Mouse (Mus musculus) CH12.LX (cell line): ENCODE results near the gene Padi6. TPM values are rescaled to one million over a fixed set of nuclear protein-coding genes. Genes with fewer than 3 reads are reported as not detected.

Source experiments
- DNase-seq: peaks from one replicate; pipeline ENCODE4 v3.0.0-alpha.2; 2013; ENCODE audit errors: extremely low read depth
- H3K27ac ChIP-seq: 2 replicates; pipeline ENCODE4 v1.5.1; 2012; ENCODE audit warnings: low read depth, mild to moderate bottlenecking, control low read depth, moderate library complexity; ENCODE audit not compliant: insufficient read depth
- H3K27me3 ChIP-seq: replicated peaks from 2 replicates; pipeline ENCODE3; 2012; ENCODE audit warnings: inconsistent platforms
- H3K36me3 ChIP-seq, 2 experiments: replicated peaks in 1 of 2; 2 replicates each; pipeline versions ENCODE3 to v1.6.1; 2012; ENCODE audit warnings: inconsistent platforms in 1 of 2, low read length in 1 of 2, mild to moderate bottlenecking in 1 of 2, mixed read lengths in 1 of 2, moderate library complexity in 1 of 2; ENCODE audit not compliant: control insufficient read depth in 1 of 2, insufficient read depth in 1 of 2
- H3K4me1 ChIP-seq, 2 experiments: 2 replicates each; pipeline ENCODE4 v1.6.1; 2012; ENCODE audit warnings: inconsistent platforms in 1 of 2, moderate library complexity in 1 of 2; ENCODE audit not compliant: insufficient read depth in 2 of 2, control insufficient read depth in 1 of 2
- H3K4me2 ChIP-seq: 2 replicates; pipeline ENCODE4 v1.6.1; 2012; ENCODE audit warnings: low read depth, mild to moderate bottlenecking, control low read depth; ENCODE audit not compliant: poor library complexity, insufficient read depth, severe bottlenecking
- H3K4me3 ChIP-seq, 3 experiments: fragments of 150-350 bp in 1 of 3; sonication (generic) in 1 of 3; replicated peaks in 1 of 3; 2 replicates each; pipeline versions ENCODE3 to v1.5.1; 2011 to 2012; ENCODE audit warnings: low read depth in 2 of 3, low read length in 2 of 3, mild to moderate bottlenecking in 2 of 3, moderate library complexity in 2 of 3, control low read depth in 1 of 3, improper control_type of control experiment in 1 of 3, inconsistent platforms in 1 of 3, mixed read lengths in 1 of 3; ENCODE audit not compliant: poor library complexity in 1 of 3
- H3K79me2 ChIP-seq: replicated peaks from 2 replicates; pipeline ENCODE4 v1.6.1; 2012; ENCODE audit warnings: mild to moderate bottlenecking, moderate library complexity; ENCODE audit not compliant: control insufficient read depth, poor library complexity, insufficient read depth, severe bottlenecking; ENCODE audit errors: extremely low read depth
- H3K9ac ChIP-seq: 2 replicates; pipeline ENCODE4 v1.6.1; 2012; ENCODE audit warnings: low read depth, mild to moderate bottlenecking, control low read depth, moderate library complexity; ENCODE audit not compliant: insufficient read depth
- H3K9me3 ChIP-seq: replicated peaks from 2 replicates; pipeline ENCODE3; 2012; ENCODE audit warnings: low read length, inconsistent platforms, mixed read lengths
- CTCF ChIP-seq, 2 experiments: IDR thresholded peaks in 1 of 2; conservative IDR thresholded peaks in 1 of 2; 2 replicates each; pipeline ENCODE4 v1.5.1; 2011 to 2012; ENCODE audit warnings: low read depth in 2 of 2, low read length in 2 of 2, improper control_type of control experiment in 1 of 2, inconsistent platforms in 1 of 2, mild to moderate bottlenecking in 1 of 2, moderate library complexity in 1 of 2
- HCFC1 ChIP-seq: IDR thresholded peaks from 2 replicates; pipeline ENCODE4 v1.6.1; 2012; ENCODE audit warnings: low read depth, mild to moderate bottlenecking, inconsistent platforms, low read length, improper control_type of control experiment
- JUND ChIP-seq: conservative IDR thresholded peaks from 2 replicates; pipeline ENCODE4 v1.6.1; 2011; ENCODE audit warnings: low read depth, low read length, improper control_type of control experiment
- MAZ ChIP-seq: IDR thresholded peaks from 2 replicates; pipeline ENCODE4 v1.6.1; 2012; ENCODE audit warnings: low read depth, mild to moderate bottlenecking, inconsistent platforms, low read length, improper control_type of control experiment, moderate library complexity
- MXI1 ChIP-seq: IDR thresholded peaks from 2 replicates; pipeline ENCODE4 v1.6.1; 2011; ENCODE audit warnings: mild to moderate bottlenecking, low read depth, low read length, improper control_type of control experiment
- RAD21 ChIP-seq: IDR thresholded peaks from 2 replicates; pipeline ENCODE4 v1.6.1; 2011; ENCODE audit warnings: low read depth, mild to moderate bottlenecking, low read length, improper control_type of control experiment, moderate library complexity
- SMC3 ChIP-seq: IDR thresholded peaks from 2 replicates; pipeline ENCODE4 v1.6.1; 2011; ENCODE audit warnings: low read depth, low read length, improper control_type of control experiment
- UBTF ChIP-seq: IDR thresholded peaks from 2 replicates; pipeline ENCODE4 v1.6.1; 2012; ENCODE audit warnings: low read depth, mild to moderate bottlenecking, inconsistent platforms, low read length, improper control_type of control experiment, moderate library complexity
- USF2 ChIP-seq: conservative IDR thresholded peaks from 2 replicates; pipeline ENCODE4 v1.6.1; 2011; ENCODE audit warnings: low read depth, low read length, improper control_type of control experiment
- ZC3H11A ChIP-seq: IDR thresholded peaks from 2 replicates; pipeline ENCODE4 v1.6.1; 2012; ENCODE audit warnings: low read depth, mild to moderate bottlenecking, inconsistent platforms, low read length, improper control_type of control experiment
- dilution Hi-C: fragments of 300-500 bp; cut with MboI; formaldehyde crosslinking; loops from 2 replicates; pipeline ENCODE4 v1.14.3; 2020; ENCODE audit warnings: low sequenced_read_pairs; ENCODE audit not compliant: extremely low pct_unique_long_range_greater_than_20kb, extremely low pct_ligation_motif_present
- in situ Hi-C: fragments of 300-500 bp; cut with MboI; formaldehyde crosslinking; loops from 3 replicates; pipeline ENCODE4 v1.14.3; 2019; ENCODE audit warnings: low sequenced_read_pairs, low pct_ligation_motif_present, low pct_unique_long_range_greater_than_20kb, mixed read lengths
- polyA plus RNA-seq: library from polyadenylated mRNA; unstranded; fragments of >175 nt; gene quantifications from 2 replicates; pipeline ENCODE4 v1.2.1, GENCODE M21; 2012; ENCODE audit warnings: low read depth; ENCODE audit not compliant: insufficient read length
- total RNA-seq, 2 experiments: library from RNA; depleted of rRNA; stranded (reverse); fragments of 300-350 nt in 1 of 2; fragments of >200 nt in 1 of 2; gene quantifications; 2 replicates each; pipeline ENCODE4 v1.2.3; 2012 to 2014

The Padi6 gene
- total and polyA plus RNA-seq, 3 experiments: not detected

- TF ChIP-seq UBTF (no peak), MXI1 (no peak), ZC3H11A (no peak), RAD21 (peak; percentile 78), MAZ (no peak), JUND (no peak), SMC3 (peak; percentile 66), USF2 (no peak), HCFC1 (no peak), CTCF (conservative IDR thresholded peaks at IDR 0.05 in 1 of 2, IDR thresholded peaks at IDR 0.05 in 1 of 2; ENCODE audit: low read depth in 2 of 2, low read length in 2 of 2) (peak; percentile 38 to 83)
- Histone ChIP-seq H3K36me3 (no peaks in the 10 kb centered on the region), H3K79me2 (no peaks in the 10 kb centered on the region), H3K27me3 (peaks cover 3% of the 10 kb centered on the region), H3K27ac (no peak overlapping the region), H3K4me1 (peaks cover 8 to 27% of the 10 kb centered on the region in 2 experiments), H3K9me3 (no peaks in the 10 kb centered on the region), H3K4me2 (no peak overlapping the region), H3K9ac (no peak overlapping the region), H3K4me3 (no peak overlapping the region)
- peak; percentile 62 for DNase-seq
- dilution Hi-C loops: no loop called here
- in situ Hi-C loops: loop anchor here (5.0 to 10.0 kb wide), 4 partner anchors 33 to 124 kb away; partner anchors contain the start of gene Padi6
Observed at GRCm38 (mm10) chr4:140679038-140679437, 63.4 kb downstream of the Padi6 start.

Other genes starting within 250 kb of the Padi6 start
- gene Arhgef10l, start 76.6 kb downstream of the Padi6 start, total RNA-seq (2012; rRNA removed): 4.5 and 5.9 TPM in 2 replicates
- gene Arhgef10l, start 76.6 kb downstream of the Padi6 start, total RNA-seq (2014; rRNA removed): 9.7 and 10.2 TPM in 2 replicates
- 14.6 and 15.8 TPM in 2 replicates for gene Arhgef10l, start 76.6 kb downstream of the Padi6 start, polyA plus RNA-seq
- gene Rcc2, start 42.1 kb downstream of the Padi6 start, total RNA-seq (2012; rRNA removed): 244 and 249 TPM in 2 replicates
- 187 TPM in 2 replicates for gene Rcc2, start 42.1 kb downstream of the Padi6 start, total RNA-seq (2014; rRNA removed)
- 319 and 348 TPM in 2 replicates for gene Rcc2, start 42.1 kb downstream of the Padi6 start, polyA plus RNA-seq
- not detected in 2 replicates for gene Padi4, start 31.6 kb upstream of the Padi6 start, total RNA-seq (2012; rRNA removed)
- not detected in 2 replicates for gene Padi4, start 31.6 kb upstream of the Padi6 start, total RNA-seq (2014; rRNA removed)
- not detected in 2 replicates for gene Padi4, start 31.6 kb upstream of the Padi6 start, polyA plus RNA-seq
- gene Padi3, start 68.0 kb upstream of the Padi6 start, total RNA-seq (2012; rRNA removed): 0.17 TPM in 2 replicates
- 0.09 and 0.11 TPM in 2 replicates for gene Padi3, start 68.0 kb upstream of the Padi6 start, total RNA-seq (2014; rRNA removed)
- gene Padi3, start 68.0 kb upstream of the Padi6 start, polyA plus RNA-seq: 0.07 and 0.10 TPM in 2 replicates
- gene Padi1, start 103.1 kb upstream of the Padi6 start, total RNA-seq (2012; rRNA removed): 0.04 TPM in 1 of 2 replicates, not detected in the other
- gene Padi1, start 103.1 kb upstream of the Padi6 start, total RNA-seq (2014; rRNA removed): not detected in 2 replicates
- gene Padi1, start 103.1 kb upstream of the Padi6 start, polyA plus RNA-seq: not detected in 2 replicates
- 0.04 TPM in 1 of 2 replicates, not detected in the other for gene Padi2, start 163.7 kb upstream of the Padi6 start, total RNA-seq (2012; rRNA removed)
- 0.04 TPM in 1 of 2 replicates, not detected in the other for gene Padi2, start 163.7 kb upstream of the Padi6 start, total RNA-seq (2014; rRNA removed)
- not detected in 2 replicates for gene Padi2, start 163.7 kb upstream of the Padi6 start, polyA plus RNA-seq
- 184 and 188 TPM in 2 replicates for gene Sdhb, start 218.6 kb upstream of the Padi6 start, total RNA-seq (2012; rRNA removed)
- 178 and 190 TPM in 2 replicates for gene Sdhb, start 218.6 kb upstream of the Padi6 start, total RNA-seq (2014; rRNA removed)
- gene Sdhb, start 218.6 kb upstream of the Padi6 start, polyA plus RNA-seq: 156 and 162 TPM in 2 replicates
- 47.6 and 48.5 TPM in 2 replicates for gene Atp13a2, start 244.2 kb upstream of the Padi6 start, total RNA-seq (2012; rRNA removed)
- gene Atp13a2, start 244.2 kb upstream of the Padi6 start, total RNA-seq (2014; rRNA removed): 22.2 and 24.8 TPM in 2 replicates
- 44.2 and 54.7 TPM in 2 replicates for gene Atp13a2, start 244.2 kb upstream of the Padi6 start, polyA plus RNA-seq